In genomic region chr6:17583982-17584381, GRCm38 (mm10) we compare ENCODE assay signal across 8 mouse cellular contexts. TPM values are rescaled to one million over a fixed set of nuclear protein-coding genes. Genes with fewer than 3 reads are reported as not detected.
A peak's percentile ranks its signal among the peaks of the same experiment; 100 is the strongest.
DNase-seq lines count a peak whose midpoint lies in the region.

No protein-coding gene starts in this region.

- DNase-seq in adrenal gland, postnatal 25 days, result peak; percentile 74
- DNase-seq in embryo, embryonic 10.5 days (ENCODE audit: low spot score), result peak; percentile 83
- DNase-seq in gastrocnemius, postnatal 25 days, result peak; percentile 89
- DNase-seq in hindlimb bud, embryonic 11.5 days (ENCODE audit: extremely low spot score, low read depth, low spot score), result peak; percentile 49
- peak; percentile 15 to 22 for DNase-seq in left cerebral cortex, adult 8-10 months (ENCODE audit: low spot score in 2 of 2)
- peak; percentile 70 to 72 for DNase-seq in lung, postnatal 4 days
- peak; percentile 70 to 76 for DNase-seq in right cerebral cortex, adult 2 months (ENCODE audit: low spot score in 2 of 2)
- no peak for DNase-seq in spleen, postnatal 4 days (ENCODE audit: low spot score in 2 of 2)

RNA-seq across cellular contexts. Expression of gene Capza2, which starts 52.1 kb away (rescaled TPM):
- 156 and 163 TPM in 2 replicates for total RNA-seq in adrenal gland, postnatal 25 days (2021)
- total RNA-seq in gastrocnemius, postnatal 25 days (2021), result 100 to 1,000 TPM; 252 to 287 TPM
- 100 to 1,000 TPM; 215 to 233 (median 225) TPM for total RNA-seq in left cerebral cortex, adult 8-10 months (2022)

Comparison
In these comparisons a context has a peak if more than half of its experiments do, and no peak if none do; other contexts are left out.
1. DNase-seq: peak in adrenal gland, postnatal 25 days (single experiment), embryo, embryonic 10.5 days (single experiment), gastrocnemius, postnatal 25 days (single experiment), hindlimb bud, embryonic 11.5 days (single experiment), left cerebral cortex, adult 8-10 months (2 of 2), lung, postnatal 4 days (2 of 2) and right cerebral cortex, adult 2 months (2 of 2); none in spleen, postnatal 4 days (0 of 2).